Mouse (Mus musculus): ENCODE results near the gene Tdrkh. TPM values are rescaled to one million over a fixed set of nuclear protein-coding genes. Genes with fewer than 3 reads are reported as not detected.

Gene Tdrkh
- polyA plus RNA-seq, 1 experiment from 2014 or later, result 12.2 TPM

DNA sequence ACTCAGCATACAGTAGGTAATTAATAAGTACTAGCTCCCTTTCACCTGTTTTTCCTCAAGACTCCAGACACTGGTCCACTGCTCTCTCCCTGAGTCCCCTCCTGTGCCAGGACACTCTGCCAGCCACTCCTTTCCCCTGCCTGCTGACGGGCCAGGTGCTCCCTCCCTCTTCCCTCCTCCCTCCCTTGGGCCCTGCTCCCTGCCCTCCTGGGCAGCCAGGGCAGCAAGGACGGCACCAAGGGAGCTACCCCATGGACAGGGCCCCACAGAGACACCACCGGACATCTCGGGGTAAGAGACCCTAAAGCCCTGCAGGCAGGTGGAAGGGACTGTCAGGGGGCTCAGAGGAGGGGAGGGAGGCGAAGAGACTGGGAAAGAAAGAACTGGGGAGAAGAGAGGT is 40.4 kb upstream of the Tdrkh start, which contains the start of gene Rorc:
TSS of gene Rorc (plus strand) at position 154 of the 400 bp plus-strand sequence.
- Histone ChIP-seq H3K27me3 (ENCODE audit: control insufficient read depth, insufficient read depth, low read length) (no peaks in the 10 kb centered on the region), H3K36me3 (ENCODE audit: control insufficient read depth, insufficient read depth) (no peaks in the 10 kb centered on the region), H3K4me2 (ENCODE audit: low read depth, low read length) (peak within 1 kb of the TSS; percentile 64), H3K9ac (ENCODE audit: low read length) (peak within 1 kb of the TSS; percentile 70), H3K4me1 (ENCODE audit: control insufficient read depth, insufficient read depth, low read length) (peaks cover 24% of the 10 kb centered on the region), H3K27ac (ENCODE audit: low read length) (peak within 1 kb of the TSS; percentile 44), H3K9me3 (replicated peaks; ENCODE audit: control insufficient read depth, low read length) (no peaks in the 10 kb centered on the region), H3K4me3 (ENCODE audit: low read length) (peak within 1 kb of the TSS; percentile 52)
- 0 out of 2 replicates have a peak, but pooled peaks have one; percentile 25 for ATAC-seq (replicated peaks; ENCODE audit: extremely low read depth, insufficient read depth, low FRiP score)
- WGBS, result 10% methylated on average over 5 of the region's 5 CpGs

DNA sequence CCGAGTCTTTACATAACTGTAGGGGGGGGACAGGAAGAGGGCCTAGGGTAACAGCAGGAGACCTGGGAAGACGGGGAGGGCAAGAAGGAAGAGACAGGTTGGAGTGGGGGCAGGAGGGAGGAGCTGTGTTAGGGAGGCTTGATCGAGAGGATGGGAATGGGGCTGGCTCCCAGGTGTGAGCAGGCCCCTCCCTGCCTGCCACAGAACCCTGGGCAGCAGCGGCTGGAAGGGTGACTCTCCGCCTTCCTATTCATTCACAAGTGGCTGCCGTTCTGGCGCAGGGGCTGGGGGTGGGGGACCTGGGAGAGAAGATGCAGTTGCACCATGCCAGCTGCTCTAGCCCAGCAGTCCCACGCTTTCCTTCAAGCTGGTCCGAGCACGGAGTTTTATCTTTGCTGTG is 40.0 kb upstream of the Tdrkh start:
- H3K27me3 ChIP-seq (ENCODE audit: control insufficient read depth, insufficient read depth, low read length), result no peaks in the 10 kb centered on the region
- peak; percentile 19 for ATAC-seq (replicated peaks; ENCODE audit: extremely low read depth, insufficient read depth, low FRiP score)
- H3K4me1 ChIP-seq (ENCODE audit: control insufficient read depth, insufficient read depth, low read length), result peaks cover 24% of the 10 kb centered on the region
- peak overlapping the region; percentile 44; the same call in 1 of the 2 replicates for H3K27ac ChIP-seq (ENCODE audit: low read length)
- H3K4me2 ChIP-seq (ENCODE audit: low read depth, low read length), result peak overlapping the region; percentile 64
- H3K36me3 ChIP-seq (ENCODE audit: control insufficient read depth, insufficient read depth), result no peaks in the 10 kb centered on the region
- H3K9ac ChIP-seq (ENCODE audit: low read length), result peak overlapping the region; percentile 70
- 2% methylated on average over 10 of the region's 10 CpGs for WGBS
- peak overlapping the region; percentile 52 for H3K4me3 ChIP-seq (ENCODE audit: low read length)
- H3K9me3 ChIP-seq (replicated peaks; ENCODE audit: control insufficient read depth, low read length), result no peaks in the 10 kb centered on the region

DNA sequence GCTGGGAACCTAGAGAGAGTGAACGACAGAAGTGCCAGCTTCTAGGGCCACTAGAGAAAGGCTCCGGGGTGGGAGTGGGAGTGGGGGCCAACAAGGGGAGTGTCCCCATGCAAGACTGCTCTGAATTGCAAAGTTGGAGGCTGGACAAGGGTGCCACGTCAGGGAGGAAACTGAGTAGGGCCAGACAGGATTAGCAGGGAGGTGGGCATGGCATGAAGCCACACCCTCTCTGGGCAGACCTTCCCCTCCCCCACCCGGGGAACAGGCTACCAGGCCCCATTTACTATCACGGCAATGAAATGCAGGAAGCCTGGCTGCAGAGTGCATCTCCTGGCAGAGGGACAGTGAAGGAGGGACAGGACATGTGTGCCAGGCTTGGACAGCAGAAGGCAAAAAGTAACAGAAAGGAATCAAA is 39.5 kb upstream of the Tdrkh start:
- Histone ChIP-seq H3K9me3 (replicated peaks; ENCODE audit: control insufficient read depth, low read length) (no peaks in the 10 kb centered on the region), H3K27ac (ENCODE audit: low read length) (no peak overlapping the region), H3K9ac (ENCODE audit: low read length) (peak overlapping the region; percentile 70), H3K4me1 (ENCODE audit: control insufficient read depth, insufficient read depth, low read length) (peaks cover 24% of the 10 kb centered on the region), H3K36me3 (ENCODE audit: control insufficient read depth, insufficient read depth) (no peaks in the 10 kb centered on the region), H3K27me3 (ENCODE audit: control insufficient read depth, insufficient read depth, low read length) (no peaks in the 10 kb centered on the region), H3K4me2 (ENCODE audit: low read depth, low read length) (peak overlapping the region; percentile 64), H3K4me3 (ENCODE audit: low read length) (peak overlapping the region; percentile 52)
- ATAC-seq (replicated peaks; ENCODE audit: extremely low read depth, insufficient read depth, low FRiP score), result peak; percentile 7; the same call in 1 of the 2 replicates
- 2% methylated on average over 5 of the region's 5 CpGs for WGBS

DNA sequence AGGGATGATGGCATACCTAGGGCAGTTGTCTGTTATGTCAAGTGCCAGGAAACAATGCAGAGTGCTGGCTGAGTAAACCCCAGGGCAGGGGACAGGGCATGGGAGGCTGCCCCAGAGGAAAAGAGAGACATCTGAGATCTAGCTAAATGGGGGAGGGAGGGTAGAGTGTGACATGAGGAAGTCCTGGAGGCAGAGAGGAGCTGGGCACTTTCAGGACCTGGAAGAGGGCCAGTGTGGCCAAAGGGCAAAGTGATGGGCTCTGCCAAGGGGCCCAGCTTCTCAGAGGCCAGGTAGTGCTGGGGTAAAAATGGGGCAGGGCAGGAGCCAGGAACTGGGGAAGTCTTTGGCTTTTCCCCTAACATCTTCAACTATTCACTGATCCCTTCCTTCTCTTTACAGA is 38.4 kb upstream of the Tdrkh start:
- ATAC-seq (replicated peaks; ENCODE audit: extremely low read depth, insufficient read depth, low FRiP score), result no peak
- no peak overlapping the region for H3K4me2 ChIP-seq (ENCODE audit: low read depth, low read length)
- peaks cover 23% of the 10 kb centered on the region for H3K4me1 ChIP-seq (ENCODE audit: control insufficient read depth, insufficient read depth, low read length)
- H3K9ac ChIP-seq (ENCODE audit: low read length), result no peak overlapping the region
- no peaks in the 10 kb centered on the region for H3K36me3 ChIP-seq (ENCODE audit: control insufficient read depth, insufficient read depth)
- no peak overlapping the region for H3K27ac ChIP-seq (ENCODE audit: low read length)
- no peaks in the 10 kb centered on the region for H3K9me3 ChIP-seq (replicated peaks; ENCODE audit: control insufficient read depth, low read length)
- H3K4me3 ChIP-seq (ENCODE audit: low read length), result no peak overlapping the region
- H3K27me3 ChIP-seq (ENCODE audit: control insufficient read depth, insufficient read depth, low read length), result no peaks in the 10 kb centered on the region

DNA sequence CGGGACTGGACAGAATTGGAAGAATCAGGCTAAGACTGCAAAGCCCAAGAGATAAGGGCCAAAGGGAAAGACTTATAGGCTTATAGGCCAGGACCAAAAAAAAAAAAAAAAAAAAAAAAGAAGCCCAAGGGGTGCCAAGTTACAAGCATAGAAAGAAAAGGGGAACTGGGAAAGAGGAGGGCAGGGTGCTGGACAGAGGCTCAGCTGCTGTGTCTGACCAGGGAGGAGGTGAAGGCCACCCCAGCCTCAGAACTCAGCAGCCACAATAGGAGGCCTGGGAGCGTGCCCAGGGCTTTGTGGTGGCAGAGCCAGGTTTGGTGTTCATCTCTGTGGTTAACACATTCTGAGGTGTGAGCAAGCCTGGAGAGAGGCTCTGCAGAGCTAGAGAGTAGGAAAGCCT is 37.9 kb upstream of the Tdrkh start:
- H3K27ac ChIP-seq (ENCODE audit: low read length), result no peak overlapping the region
- peaks cover 22% of the 10 kb centered on the region for H3K4me1 ChIP-seq (ENCODE audit: control insufficient read depth, insufficient read depth, low read length)
- H3K9ac ChIP-seq (ENCODE audit: low read length), result no peak overlapping the region
- H3K4me3 ChIP-seq (ENCODE audit: low read length), result no peak overlapping the region; the same call in 1 of the 2 replicates
- no peaks in the 10 kb centered on the region for H3K27me3 ChIP-seq (ENCODE audit: control insufficient read depth, insufficient read depth, low read length)
- no peak overlapping the region; the same call in 1 of the 2 replicates for H3K4me2 ChIP-seq (ENCODE audit: low read depth, low read length)
- no peak for ATAC-seq (replicated peaks; ENCODE audit: extremely low read depth, insufficient read depth, low FRiP score)
- H3K36me3 ChIP-seq (ENCODE audit: control insufficient read depth, insufficient read depth), result no peaks in the 10 kb centered on the region
- no peaks in the 10 kb centered on the region for H3K9me3 ChIP-seq (replicated peaks; ENCODE audit: control insufficient read depth, low read length)
- WGBS, result 64% methylated on average over 2 of the region's 2 CpGs

DNA sequence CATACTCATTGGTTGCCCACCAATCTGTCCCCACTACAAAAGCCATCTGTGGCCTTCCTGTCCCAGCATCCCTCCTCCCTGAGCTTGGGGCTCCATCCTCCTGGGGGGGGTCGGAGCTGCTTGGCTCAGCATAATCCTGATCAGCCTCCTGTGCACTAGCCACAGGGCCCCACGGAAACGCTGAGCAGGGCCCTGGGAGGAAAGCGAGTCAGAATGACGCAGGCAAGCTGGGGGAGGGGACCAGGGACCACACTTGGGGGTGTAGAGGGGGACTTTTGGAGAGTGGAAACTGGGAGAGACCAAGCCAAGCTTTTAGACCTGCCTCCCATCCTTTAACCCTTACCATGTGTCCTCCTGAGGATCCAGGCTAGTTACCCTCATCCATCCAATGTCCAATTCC is 37.2 kb upstream of the Tdrkh start:
- no peak overlapping the region for H3K27ac ChIP-seq (ENCODE audit: low read length)
- no peak for ATAC-seq (replicated peaks; ENCODE audit: extremely low read depth, insufficient read depth, low FRiP score)
- 60% methylated on average over 5 of the region's 5 CpGs for WGBS
- H3K4me3 ChIP-seq (ENCODE audit: low read length), result no peak overlapping the region; the same call in 1 of the 2 replicates
- no peak overlapping the region for H3K9ac ChIP-seq (ENCODE audit: low read length)
- H3K36me3 ChIP-seq (ENCODE audit: control insufficient read depth, insufficient read depth), result no peaks in the 10 kb centered on the region
- H3K9me3 ChIP-seq (replicated peaks; ENCODE audit: control insufficient read depth, low read length), result no peaks in the 10 kb centered on the region
- H3K4me2 ChIP-seq (ENCODE audit: low read depth, low read length), result no peak overlapping the region; the same call in 1 of the 2 replicates
- H3K4me1 ChIP-seq (ENCODE audit: control insufficient read depth, insufficient read depth, low read length), result peaks cover 22% of the 10 kb centered on the region
- no peaks in the 10 kb centered on the region for H3K27me3 ChIP-seq (ENCODE audit: control insufficient read depth, insufficient read depth, low read length)

DNA sequence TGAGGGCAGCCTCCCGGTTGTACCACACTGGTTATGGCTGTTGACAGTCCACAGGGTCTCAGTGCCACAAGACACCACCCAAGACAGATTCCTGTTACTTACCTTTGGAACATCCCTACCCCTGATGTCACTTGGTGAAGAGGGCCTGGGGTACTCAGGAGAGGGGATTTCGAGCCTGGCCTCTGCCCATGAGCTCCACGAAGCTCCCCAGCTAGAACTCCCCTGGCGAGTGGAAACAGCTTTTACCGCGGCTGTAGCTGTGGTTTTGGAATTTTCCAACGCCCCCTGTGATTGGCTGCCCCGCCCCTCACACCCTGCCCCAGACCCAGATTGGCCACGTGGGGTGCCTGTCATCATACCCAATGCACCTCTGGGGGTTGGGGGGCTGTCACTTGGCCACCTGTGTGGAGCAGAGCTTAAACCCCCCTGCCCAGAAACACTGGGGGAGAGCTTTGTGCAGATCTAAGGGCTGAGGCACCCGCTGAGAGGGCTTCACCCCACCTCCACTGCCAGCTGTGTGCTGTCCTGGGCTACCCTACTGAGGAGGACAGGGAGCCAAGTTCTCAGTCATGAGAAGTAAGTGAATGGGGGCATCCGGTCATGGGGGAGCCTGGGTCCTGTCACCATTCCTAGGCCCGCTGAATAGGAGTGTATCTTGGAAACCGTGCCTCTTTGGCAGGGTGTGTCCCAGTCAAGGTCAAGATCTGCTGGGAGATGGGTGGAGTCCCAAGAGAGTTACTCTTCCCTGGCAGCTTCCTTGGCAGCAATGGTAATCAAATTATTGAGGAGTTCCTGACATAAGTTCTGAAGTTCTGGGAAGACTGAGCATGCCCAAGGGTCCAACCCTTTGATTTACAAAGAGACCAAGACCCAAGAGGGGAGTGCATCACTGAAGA is 35.8 kb upstream of the Tdrkh start:
- Histone ChIP-seq H3K9me3 (replicated peaks; ENCODE audit: control insufficient read depth, low read length) (no peaks in the 10 kb centered on the region), H3K36me3 (ENCODE audit: control insufficient read depth, insufficient read depth) (no peaks in the 10 kb centered on the region), H3K4me2 (ENCODE audit: low read depth, low read length) (no peak overlapping the region), H3K27ac (ENCODE audit: low read length) (no peak overlapping the region), H3K4me3 (ENCODE audit: low read length) (no peak overlapping the region; the same call in 1 of the 2 replicates), H3K9ac (ENCODE audit: low read length) (no peak overlapping the region), H3K27me3 (ENCODE audit: control insufficient read depth, insufficient read depth, low read length) (no peaks in the 10 kb centered on the region), H3K4me1 (ENCODE audit: control insufficient read depth, insufficient read depth, low read length) (peaks cover 12% of the 10 kb centered on the region)
- 12% methylated on average over 13 of the region's 13 CpGs for WGBS
- ATAC-seq (replicated peaks; ENCODE audit: extremely low read depth, insufficient read depth, low FRiP score), result peak; percentile 34

DNA sequence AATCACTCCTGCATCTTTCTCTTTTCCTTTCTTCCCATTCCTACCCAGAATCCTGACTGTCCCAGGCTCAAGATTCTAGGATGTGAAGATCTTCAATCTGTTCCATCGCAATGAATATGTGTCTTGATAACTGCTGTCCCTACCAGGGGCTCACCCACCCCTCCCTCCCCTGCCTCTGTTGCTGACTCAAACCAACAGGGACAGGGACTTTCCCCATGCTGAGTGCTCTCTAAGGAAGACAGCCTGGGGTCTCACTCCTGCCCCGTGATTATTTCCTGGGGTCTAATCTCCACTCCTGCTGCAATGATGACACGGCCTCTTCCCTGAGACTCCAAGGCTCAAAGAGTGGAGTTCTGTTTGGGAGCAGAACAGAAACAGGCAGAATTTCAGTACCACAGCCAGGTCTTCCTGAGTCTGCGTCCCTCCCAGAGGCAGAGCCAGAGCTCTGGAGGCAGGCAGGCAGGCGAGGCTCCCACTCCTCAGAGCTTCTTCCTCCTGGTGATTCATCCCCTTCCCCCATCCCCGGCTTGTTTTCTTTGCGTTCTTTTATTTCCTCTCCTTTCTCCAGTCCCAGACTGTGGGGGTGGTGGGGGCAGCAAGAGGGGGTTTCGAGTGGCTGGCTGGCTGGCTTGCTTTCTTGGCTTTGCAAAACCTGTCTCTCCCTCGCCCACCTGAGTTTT is 33.1 kb upstream of the Tdrkh start:
- Histone ChIP-seq H3K4me2 (ENCODE audit: low read depth, low read length) (no peak overlapping the region), H3K4me3 (ENCODE audit: low read length) (no peak overlapping the region), H3K9me3 (replicated peaks; ENCODE audit: control insufficient read depth, low read length) (no peaks in the 10 kb centered on the region), H3K4me1 (ENCODE audit: control insufficient read depth, insufficient read depth, low read length) (no peaks in the 10 kb centered on the region), H3K27me3 (ENCODE audit: control insufficient read depth, insufficient read depth, low read length) (no peaks in the 10 kb centered on the region), H3K9ac (ENCODE audit: low read length) (no peak overlapping the region), H3K27ac (ENCODE audit: low read length) (no peak overlapping the region), H3K36me3 (ENCODE audit: control insufficient read depth, insufficient read depth) (no peaks in the 10 kb centered on the region)
- 19% methylated on average over 9 of the region's 9 CpGs for WGBS
- no peak for ATAC-seq (replicated peaks; ENCODE audit: extremely low read depth, insufficient read depth, low FRiP score)

DNA sequence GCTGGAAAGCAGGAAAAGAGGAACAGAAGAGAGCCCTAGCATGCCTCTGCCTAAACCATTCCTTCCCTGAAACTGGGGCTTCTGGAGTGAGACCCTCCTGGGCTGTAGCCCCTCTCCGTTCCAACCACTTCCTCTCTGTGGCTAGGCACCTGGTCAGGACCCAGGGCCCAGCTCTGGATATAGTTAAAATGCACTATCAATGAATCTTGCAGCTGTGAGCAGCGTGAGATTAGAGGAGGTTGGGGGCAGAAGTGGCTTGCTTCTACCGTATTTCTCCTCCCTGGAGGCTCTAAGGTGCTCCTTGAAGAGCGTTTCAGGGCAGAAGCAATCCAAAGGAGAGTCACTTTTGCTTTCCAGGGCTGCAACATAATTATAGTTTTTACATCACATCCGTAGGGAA is 30.8 kb upstream of the Tdrkh start:
- WGBS, result 56% methylated on average over 5 of the region's 5 CpGs
- no peaks in the 10 kb centered on the region for H3K27me3 ChIP-seq (ENCODE audit: control insufficient read depth, insufficient read depth, low read length)
- no peaks in the 10 kb centered on the region for H3K9me3 ChIP-seq (replicated peaks; ENCODE audit: control insufficient read depth, low read length)
- H3K4me3 ChIP-seq (ENCODE audit: low read length), result no peak overlapping the region
- no peaks in the 10 kb centered on the region for H3K36me3 ChIP-seq (ENCODE audit: control insufficient read depth, insufficient read depth)
- H3K9ac ChIP-seq (ENCODE audit: low read length), result no peak overlapping the region
- H3K27ac ChIP-seq (ENCODE audit: low read length), result no peak overlapping the region
- H3K4me2 ChIP-seq (ENCODE audit: low read depth, low read length), result no peak overlapping the region
- peak; percentile 28; the same call in 1 of the 2 replicates for ATAC-seq (replicated peaks; ENCODE audit: extremely low read depth, insufficient read depth, low FRiP score)
- no peaks in the 10 kb centered on the region for H3K4me1 ChIP-seq (ENCODE audit: control insufficient read depth, insufficient read depth, low read length)

Measured in heart, embryonic 16.5 days (tissue).